Mouse (Mus musculus): ENCODE measurements at regions not wholly inside any gene's neighbourhood (a gene's known extent, or its start where the extent isn't known, plus 50 kb on each side); places are given as distances from the start of the nearest gene placed in this dataset.

- TF ChIP-seq POLR2A (IDR thresholded peaks at IDR 0.05; ENCODE audit: control insufficient read depth, low read depth, low read length): no peak
- no peak for TF ChIP-seq CTCF (IDR thresholded peaks at IDR 0.05; ENCODE audit: control insufficient read depth, insufficient read depth, insufficient replicate concordance, low read depth, low read length)
Observed at GRCm38 (mm10) chr17:14481746-14482145, 202.4 kb downstream of the Smoc2 start.
